Mouse (Mus musculus): ENCODE results near the gene Cwc27. TPM values are rescaled to one million over a fixed set of nuclear protein-coding genes. Genes with fewer than 3 reads are reported as not detected.

Cwc27 gene
- polyA plus RNA-seq (2015; fragmentation: Nextera tagmentation; extraction: Ambion mirVana): 17.6 and 20.4 TPM in 2 replicates

DNA sequence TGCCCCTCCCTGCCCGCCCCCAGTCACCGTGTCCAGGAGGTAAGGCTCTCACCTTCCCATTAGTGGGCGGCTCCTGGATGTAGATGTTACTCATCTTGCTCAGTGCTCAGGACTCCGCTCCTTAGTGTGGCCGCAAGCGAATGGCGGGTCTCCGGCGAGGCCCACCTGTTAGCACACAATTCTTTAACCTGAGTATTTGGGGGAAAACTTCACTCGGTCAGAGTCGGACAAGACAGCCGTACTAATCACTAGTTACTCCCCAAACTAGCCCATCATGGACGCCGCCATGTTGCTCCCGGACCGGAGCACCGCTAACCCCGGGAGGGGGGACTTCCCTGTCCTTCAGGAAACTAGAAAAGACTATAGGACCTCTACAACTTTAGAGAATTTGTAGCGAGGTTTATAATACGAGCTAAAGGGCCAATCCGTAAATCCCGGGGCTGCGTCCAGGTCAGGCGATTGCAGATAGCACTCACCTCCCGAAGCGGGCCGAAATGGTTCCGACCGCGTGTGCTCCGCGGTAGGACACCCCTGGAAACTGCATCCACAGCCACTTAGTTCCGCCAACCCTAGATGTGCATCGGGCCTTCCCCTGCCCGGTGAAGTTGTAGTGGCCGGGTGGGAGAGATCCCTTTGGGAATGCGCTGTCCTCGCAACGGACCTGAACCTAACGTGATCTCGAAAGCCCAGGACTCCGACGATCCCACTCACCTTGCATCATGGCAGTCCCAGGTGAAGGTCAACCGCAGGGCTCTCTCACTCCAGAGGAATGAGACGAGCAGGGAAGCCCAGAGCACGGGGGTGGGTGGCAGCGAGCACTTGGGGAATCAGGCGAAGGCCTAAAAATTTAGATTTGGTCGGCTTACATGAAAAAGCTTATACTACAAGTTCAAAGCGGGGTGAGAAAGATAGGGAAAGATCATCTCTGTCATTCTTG, at the start of gene Cwc27:
TSS of gene Cwc27 (minus strand) at position 508 of the 937 bp plus-strand sequence.

GRCm38 (mm10) chr13:104863127-104863979, 46.4 kb upstream of the Cwc27 start, which contains the start of gene Shisal2b:
Gene Shisal2b (minus strand): TSS chr13:104863893.

GRCm38 (mm10) chr13:104792184-104792583, 24.8 kb downstream of the Cwc27 start, which contains the start of gene Srek1ip1:
Gene Srek1ip1 (plus strand): TSS chr13:104792484.

Other genes starting within 250 kb of the Cwc27 start
- 19.7 and 20.3 TPM in 2 replicates for gene Srek1ip1, start 24.7 kb downstream of the Cwc27 start, polyA plus RNA-seq (2015; fragmentation: Nextera tagmentation; extraction: Ambion mirVana)
- gene Shisal2b, start 46.8 kb upstream of the Cwc27 start, polyA plus RNA-seq (2015; fragmentation: Nextera tagmentation; extraction: Ambion mirVana): 0.48 TPM in 1 of 2 replicates, not detected in the other
- 1.4 and 2.0 TPM in 2 replicates for gene Rgs7bp, start 237.8 kb upstream of the Cwc27 start, polyA plus RNA-seq (2015; fragmentation: Nextera tagmentation; extraction: Ambion mirVana)

Measured in adrenal gland, postnatal 0 days (tissue).